Mouse (Mus musculus): ENCODE results near the gene Klk15.
A peak's percentile ranks its signal among the peaks of the same experiment; 100 is the strongest.

- TF ChIP-seq POLR2A (IDR thresholded peaks at IDR 0.05; ENCODE audit: control insufficient read depth, low read depth, low read length): no peak
- TF ChIP-seq CTCF (IDR thresholded peaks at IDR 0.05; ENCODE audit: control insufficient read depth, insufficient read depth, insufficient replicate concordance, low read depth, low read length): peak; percentile 88
These were observed 38.7 kb upstream of the Klk15 start for GRCm38 (mm10) chr7:43894836-43895235.
